Mouse (Mus musculus) liver, embryonic 14.5 days (tissue): Measurements from ENCODE around the gene Pon3. TPM values are rescaled to one million over a fixed set of nuclear protein-coding genes. Genes with fewer than 3 reads are reported as not detected.

Experiments used
- ATAC-seq: fragments of 200-750 bp; cut with Nextera tagmentation; 2 replicates; pipeline ENCODE4 v1.8.0; 2017; ENCODE audit warnings: moderate number of reproducible peaks, mild to moderate bottlenecking, moderate library complexity; ENCODE audit not compliant: insufficient read depth
- DNase-seq, 3 experiments: peaks; one replicate each; pipeline ENCODE4 v3.0.0-alpha.2; 2012 to 2013; ENCODE audit warnings: low read depth in 3 of 3, low spot score in 3 of 3
- H3K27ac ChIP-seq: fragments of 300-500 bp; sonication (generic); 2 replicates; pipeline ENCODE4 v1.5.1; 2014; ENCODE audit warnings: moderate library complexity, mild to moderate bottlenecking, control low read depth, inconsistent platforms
- H3K27me3 ChIP-seq: fragments of 300-500 bp; sonication (generic); 2 replicates; pipeline ENCODE4 v1.6.1; 2014; ENCODE audit warnings: mild to moderate bottlenecking, low read length, moderate library complexity; ENCODE audit not compliant: control insufficient read depth, insufficient read depth
- H3K36me3 ChIP-seq: fragments of 300-500 bp; sonication (generic); replicated peaks from 2 replicates; pipeline ENCODE4 v1.6.1; 2014; ENCODE audit warnings: low read depth; ENCODE audit not compliant: control insufficient read depth, insufficient read depth
- H3K4me1 ChIP-seq, 2 experiments: fragments of 200-500 bp in 1 of 2; fragments of 300-500 bp in 1 of 2; sonication (generic) in 1 of 2; replicated peaks; 2 replicates each; pipeline ENCODE4 v1.6.1; 2012 to 2014; ENCODE audit warnings: antibody characterized with exemption in 1 of 2, inconsistent platforms in 1 of 2, low read length in 1 of 2; ENCODE audit not compliant: control insufficient read depth in 2 of 2, insufficient read depth in 2 of 2
- H3K4me2 ChIP-seq: fragments of 300-500 bp; sonication (generic); 2 replicates; pipeline ENCODE4 v1.6.1; 2014; ENCODE audit warnings: low read depth, mild to moderate bottlenecking, control low read depth, moderate library complexity
- H3K4me3 ChIP-seq, 2 experiments: fragments of 200-500 bp in 1 of 2; fragments of 300-500 bp in 1 of 2; sonication (generic) in 1 of 2; 2 replicates each; pipeline ENCODE4 v1.5.1; 2012 to 2014; ENCODE audit warnings: low read depth in 2 of 2, low read length in 2 of 2, mild to moderate bottlenecking in 2 of 2, control low read depth in 1 of 2, inconsistent platforms in 1 of 2, moderate library complexity in 1 of 2; ENCODE audit not compliant: insufficient read depth in 1 of 2
- H3K9ac ChIP-seq: fragments of 300-500 bp; sonication (generic); replicated peaks from 2 replicates; pipeline ENCODE4 v1.6.1; 2014; ENCODE audit warnings: mild to moderate bottlenecking, control low read depth, moderate library complexity
- H3K9me3 ChIP-seq: fragments of 300-500 bp; sonication (generic); 2 replicates; pipeline ENCODE4 v1.6.1; 2016; ENCODE audit warnings: low read length, mixed read lengths; ENCODE audit not compliant: control insufficient read depth
- CTCF ChIP-seq: IDR thresholded peaks from 2 replicates; pipeline ENCODE4 v1.5.1; 2016; ENCODE audit warnings: antibody characterized with exemption, low read depth, control low read depth
- EP300 ChIP-seq: IDR thresholded peaks from 2 replicates; pipeline ENCODE4 v1.6.1; 2016; ENCODE audit warnings: antibody characterized with exemption, low read depth
- WGBS: fragments of 180-500 bp; shearing (Covaris S2); extraction: QIAGEN DNeasy Blood & Tissue Kit; methylation state at CpG from one replicate; pipeline ENCODE4 v1.1.7; 2014; ENCODE audit not compliant: insufficient replicate concordance; 5-methylcytosine and 5-hydroxymethylcytosine counted together
- polyA plus RNA-seq, 2 experiments: library from polyadenylated mRNA; depleted of rRNA in 1 of 2; stranded (reverse) in 1 of 2; unstranded in 1 of 2; fragments of >200 nt; fragmentation: Nextera tagmentation in 1 of 2; extraction: Ambion mirVana in 1 of 2; gene quantifications; 2 replicates each; pipeline versions ENCODE4 v1.2.1 to v1.2.3; 2012 to 2014

Pon3 gene
- polyA plus RNA-seq, 2 experiments: 8.5 to 17.5 TPM

GRCm38 (mm10) chr6:5287919-5288318, 31.8 kb upstream of the Pon3 start:
- no peak for TF ChIP-seq CTCF
- TF ChIP-seq EP300: 0 out of 2 replicates have a peak, but pooled peaks have one; percentile 21
- Histone ChIP-seq H3K4me3 (no peak overlapping the region; a peak in 1 of 4 replicates), H3K4me2 (peak overlapping the region; percentile 61), H3K27me3 (no peaks in the 10 kb centered on the region), H3K36me3 (peaks cover 48% of the 10 kb centered on the region), H3K27ac (peak overlapping the region; percentile 95), H3K4me1 (peaks cover 59 to 62% of the 10 kb centered on the region in 2 experiments), H3K9me3 (no peaks in the 10 kb centered on the region), H3K9ac (peak overlapping the region; percentile 45)
- WGBS: 23% methylated on average over 5 of the region's 5 CpGs
- DNase-seq (peak in 1 of 3 experiments; percentile 20), ATAC-seq (peak; percentile 25; the same call in 1 of the 2 replicates)

- DNase-seq: peak; percentile 75 to 79 (median 77)
- no peaks in the 10 kb centered on the region for H3K9me3 ChIP-seq
- peaks cover 50% of the 10 kb centered on the region for H3K36me3 ChIP-seq
- 11% methylated on average over 2 of the region's 2 CpGs for WGBS
- ATAC-seq: peak; percentile 80
- peak overlapping the region; percentile 45 for H3K9ac ChIP-seq
- H3K4me2 ChIP-seq: peak overlapping the region; percentile 61
- no peaks in the 10 kb centered on the region for H3K27me3 ChIP-seq
- peak overlapping the region; percentile 95 for H3K27ac ChIP-seq
- TF ChIP-seq CTCF (no peak), EP300 (peak; percentile 94)
- peak overlapping the region in 1 of 2 experiments; percentile 12; a peak in 1 of 4 replicates for H3K4me3 ChIP-seq
- peaks cover 54 to 59% of the 10 kb centered on the region in 2 experiments for H3K4me1 ChIP-seq
Observed at GRCm38 (mm10) chr6:5287392-5287791, 31.3 kb upstream of the Pon3 start.

GRCm38 (mm10) chr6:5282418-5282817, 26.3 kb upstream of the Pon3 start:
- Histone ChIP-seq H3K4me2 (no peak overlapping the region), H3K9me3 (no peaks in the 10 kb centered on the region), H3K27me3 (no peaks in the 10 kb centered on the region), H3K4me3 (no peak overlapping the region), H3K36me3 (peaks cover 43% of the 10 kb centered on the region), H3K9ac (no peak overlapping the region), H3K27ac (no peak overlapping the region), H3K4me1 (peaks cover 8 to 24% of the 10 kb centered on the region in 2 experiments)
- no peak for TF ChIP-seq CTCF
- TF ChIP-seq EP300: no peak
- DNase-seq (no peak), ATAC-seq (no peak)
- 80% methylated on average over 7 of the region's 7 CpGs for whole genome bisulfite sequencing

DNA sequence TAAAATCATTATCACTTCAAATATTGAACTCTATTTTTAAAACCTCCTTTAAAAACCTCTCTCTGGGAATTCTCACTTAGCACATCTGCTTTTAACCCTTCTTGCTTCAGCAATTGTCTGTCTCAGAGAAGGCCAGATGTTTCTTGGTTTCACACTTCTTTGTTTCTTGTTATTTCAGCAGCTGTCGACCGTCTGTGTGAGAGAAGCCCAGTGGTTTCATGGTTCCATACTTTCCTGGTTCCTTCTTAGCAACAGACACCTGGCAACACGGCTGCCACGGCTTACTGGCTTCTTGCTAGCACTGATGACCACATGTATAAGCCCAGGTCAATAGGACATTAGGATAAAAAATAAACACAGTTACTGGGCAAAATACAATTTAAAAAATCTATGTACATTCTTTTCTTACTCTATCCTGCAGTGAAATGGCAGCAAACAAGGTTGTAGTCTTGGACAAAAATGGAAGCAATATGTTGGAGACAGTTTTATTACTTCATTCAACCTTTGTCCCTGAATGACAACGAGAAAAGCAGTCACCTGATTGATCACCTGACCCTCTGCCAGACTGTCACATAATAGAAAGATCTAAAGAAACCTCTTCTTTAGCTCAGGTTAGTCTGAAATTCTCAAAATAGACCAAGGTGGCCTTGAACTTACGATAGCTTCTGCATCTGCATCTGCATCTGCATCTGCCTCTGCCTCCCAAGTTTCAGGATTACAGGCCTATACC, 24.7 kb upstream of the Pon3 start:
- H3K9ac ChIP-seq: no peak overlapping the region
- peaks cover 3 to 16% of the 10 kb centered on the region in 2 experiments; a peak in 3 of 4 replicates for H3K4me1 ChIP-seq
- DNase-seq (no peak), ATAC-seq (no peak)
- no peak for TF ChIP-seq EP300
- no peak for TF ChIP-seq CTCF
- no peak overlapping the region for H3K27ac ChIP-seq
- no peak overlapping the region for H3K4me2 ChIP-seq
- 76% methylated on average over 6 of the region's 6 CpGs for WGBS
- H3K9me3 ChIP-seq: no peaks in the 10 kb centered on the region
- H3K36me3 ChIP-seq: peaks cover 58% of the 10 kb centered on the region
- H3K27me3 ChIP-seq: no peaks in the 10 kb centered on the region
- no peak overlapping the region for H3K4me3 ChIP-seq

GRCm38 (mm10) chr6:5277972-5278371, 21.9 kb upstream of the Pon3 start:
- H3K27me3 ChIP-seq: no peaks in the 10 kb centered on the region
- H3K9me3 ChIP-seq: no peaks in the 10 kb centered on the region
- DNase-seq (no peak), ATAC-seq (no peak)
- no peak overlapping the region for H3K4me2 ChIP-seq
- H3K4me1 ChIP-seq: peaks cover 0 to 12% of the 10 kb centered on the region in 2 experiments; a peak in 2 of 4 replicates
- 79% methylated on average over 5 of the region's 5 CpGs for WGBS
- no peak overlapping the region for H3K27ac ChIP-seq
- TF ChIP-seq EP300 (no peak), CTCF (no peak)
- H3K9ac ChIP-seq: no peak overlapping the region
- H3K4me3 ChIP-seq: no peak overlapping the region
- H3K36me3 ChIP-seq: peaks cover 68% of the 10 kb centered on the region
